Mouse (Mus musculus) lung, postnatal 14 days (tissue): ENCODE measurements around the gene Pcdh17.

ENCODE experiments used
- DNase-seq: peaks from one replicate; pipeline ENCODE4 v3.0.0; 2021

Pcdh17 gene

DNA sequence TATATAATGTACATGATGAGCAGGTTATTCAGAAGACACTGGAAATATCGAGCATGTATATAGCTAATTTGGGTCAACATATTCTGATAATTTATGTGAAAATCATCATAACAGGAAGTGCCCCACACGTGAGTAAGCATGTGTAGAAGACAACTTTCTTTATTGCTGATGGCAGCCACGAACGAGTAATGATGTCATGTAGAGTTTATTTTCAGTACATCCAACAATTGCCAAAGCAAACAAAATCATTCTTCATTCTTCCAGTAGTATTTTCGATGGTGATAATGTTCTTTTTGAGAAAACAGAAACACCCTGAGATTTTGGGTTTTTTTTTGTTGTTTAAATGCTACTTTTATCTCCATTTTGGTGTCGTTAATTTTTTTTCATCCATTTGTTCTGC, 37.2 kb downstream of the Pcdh17 start:
- no peak for DNase-seq

DNA sequence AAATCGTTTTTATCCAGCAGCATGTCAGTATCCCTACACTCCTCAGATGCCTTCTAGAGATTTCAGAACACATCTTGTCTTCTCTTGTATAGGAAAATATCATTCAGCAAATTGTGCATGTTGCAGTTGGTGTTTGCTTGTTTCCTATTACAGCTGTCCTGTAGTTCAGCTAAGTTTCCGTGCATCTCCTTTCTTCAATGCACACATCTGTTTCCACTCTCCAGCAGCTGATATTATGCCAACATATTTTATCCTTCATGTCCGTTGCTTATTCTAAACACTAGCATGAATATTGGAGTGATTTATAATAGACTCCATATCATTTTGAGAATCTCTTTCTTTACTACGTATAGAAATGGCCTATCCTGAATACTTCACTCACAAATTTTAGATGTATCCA, 41.0 kb downstream of the Pcdh17 start:
- DNase-seq: no peak

DNA sequence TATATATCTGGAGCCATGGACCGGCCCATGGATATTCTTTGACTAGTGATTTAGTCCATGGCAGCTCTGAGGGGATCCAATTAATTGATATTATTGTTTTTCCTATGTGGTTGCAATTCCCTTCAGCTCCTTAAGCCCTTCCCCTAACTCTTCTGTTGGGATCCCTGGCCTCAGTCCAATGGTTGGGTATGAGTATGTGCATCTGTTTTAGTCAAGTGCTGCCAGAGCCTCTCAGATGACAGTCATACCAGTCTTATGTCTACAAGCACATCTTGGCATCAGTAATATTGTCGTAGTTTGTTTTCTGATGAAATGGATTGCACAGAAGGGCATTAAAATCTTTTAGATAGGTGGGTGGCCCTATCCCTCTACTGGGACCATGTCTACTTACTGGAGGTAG, 67.6 kb downstream of the Pcdh17 start:
- DNase-seq: no peak

DNA sequence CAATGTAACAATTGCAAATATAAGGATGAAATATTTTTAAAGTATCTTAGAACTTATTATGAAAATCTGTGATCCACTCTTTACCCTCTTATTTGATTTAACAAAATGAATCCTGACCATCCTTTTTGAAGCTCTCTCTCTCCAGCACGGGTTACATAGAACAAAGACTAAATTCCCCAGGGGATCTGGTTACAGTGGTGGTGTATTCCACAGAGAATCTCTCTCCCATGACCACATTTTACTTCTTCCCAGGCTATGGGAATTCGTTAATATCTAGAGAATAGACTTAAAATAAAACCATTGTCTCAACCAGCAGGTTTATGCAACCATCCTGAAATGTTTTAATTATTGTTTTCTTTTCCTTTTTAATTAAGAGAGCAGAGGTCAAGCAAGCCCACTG, 89.0 kb downstream of the Pcdh17 start:
- DNase-seq: no peak

GRCm38 (mm10) chr14:84535264-84535663, 91.9 kb downstream of the Pcdh17 start:
- no peak for DNase-seq

- no peak for DNase-seq
Measured at GRCm38 (mm10) chr14:84541838-84542237, 98.5 kb downstream of the Pcdh17 start.

- no peak for DNase-seq
Measured at GRCm38 (mm10) chr14:84545968-84546367, 102.6 kb downstream of the Pcdh17 start.

DNA sequence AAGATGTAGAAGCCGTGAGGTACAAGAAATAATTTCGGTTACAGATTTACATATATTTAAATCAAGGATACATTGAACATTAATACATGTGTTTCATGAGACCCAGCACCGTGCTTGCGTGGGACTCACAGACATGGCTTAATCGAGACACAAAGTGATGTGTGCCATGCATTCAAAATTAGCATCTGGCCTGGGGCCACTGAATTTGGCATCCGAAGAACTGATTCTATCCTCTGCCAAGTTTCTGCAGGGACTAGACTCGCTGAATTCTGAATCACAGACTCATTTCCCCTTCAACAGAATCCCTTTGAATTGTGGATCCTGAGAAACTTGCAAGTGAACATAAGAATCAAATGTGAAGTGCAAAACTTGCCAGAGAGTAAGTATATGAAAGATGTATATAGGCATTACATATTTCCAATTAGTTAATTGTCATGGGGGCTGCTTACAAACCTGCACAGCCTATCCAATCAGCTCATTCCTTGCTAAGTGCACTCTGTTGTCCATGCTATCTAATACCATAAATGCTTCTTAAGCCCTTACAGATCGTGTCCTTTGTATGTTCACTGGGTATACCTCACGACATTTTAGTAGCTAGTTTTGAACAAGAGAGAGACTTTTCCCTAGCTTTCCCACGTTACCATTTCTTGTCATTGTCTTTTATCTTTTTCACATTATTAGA, 104.3 kb downstream of the Pcdh17 start:
- no peak for DNase-seq

DNA sequence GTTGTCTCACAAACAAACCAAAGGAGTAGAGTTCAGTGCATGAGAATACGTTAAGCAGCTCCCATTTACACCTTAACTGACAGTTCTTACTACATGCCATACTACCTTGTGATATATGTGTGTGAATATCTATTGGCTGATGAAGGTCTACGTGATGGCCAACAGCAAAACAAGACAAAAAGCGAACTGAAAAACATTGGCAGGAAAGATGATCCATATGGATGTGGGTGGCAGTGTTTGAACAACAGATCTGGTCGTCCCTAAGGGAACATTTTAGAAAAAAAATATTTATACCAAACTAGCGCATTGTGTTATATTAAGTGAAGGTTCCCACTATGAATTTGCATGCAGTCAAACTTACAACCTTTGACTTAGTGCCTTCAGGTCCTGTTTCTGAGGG, 108.2 kb downstream of the Pcdh17 start:
- DNase-seq: no peak

DNA sequence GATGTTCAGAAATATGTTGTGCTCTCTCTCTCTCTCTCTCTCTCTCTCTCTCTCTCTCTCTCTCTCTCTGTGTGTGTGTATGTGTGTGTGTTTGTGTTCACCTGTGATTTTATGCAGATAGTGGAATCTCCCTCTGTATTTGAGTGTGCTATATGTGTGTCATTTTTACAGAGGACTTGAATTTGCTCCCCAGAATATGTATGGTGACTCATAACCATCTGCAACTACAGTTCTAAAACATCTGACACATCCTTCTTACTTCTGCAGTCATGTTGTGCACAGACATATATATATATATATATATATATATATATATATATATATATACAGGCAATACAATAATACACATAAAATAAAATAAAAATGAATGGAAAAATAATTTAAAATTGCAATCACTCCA, 127.7 kb downstream of the Pcdh17 start:
- DNase-seq: no peak
